Mouse (Mus musculus): ENCODE data around the gene Mb. TPM values are rescaled to one million over a fixed set of nuclear protein-coding genes. Genes with fewer than 3 reads are reported as not detected.

Gene Mb
- polyA plus RNA-seq, 1 experiment from 2014 or later = 2.5 TPM

GRCm38 (mm10) chr15:76973272-76973854 lies 77.1 kb downstream of the Mb start:
- Histone ChIP-seq H3K27ac (ENCODE audit: low read length) (no peak overlapping the region), H3K4me1 (ENCODE audit: control insufficient read depth, insufficient read depth, low read length) (peaks cover 4% of the 10 kb centered on the region; the same call in 1 of the 2 replicates), H3K4me2 (ENCODE audit: low read depth, low read length) (peak overlapping the region; percentile 74), H3K36me3 (ENCODE audit: control insufficient read depth, insufficient read depth, low read length) (no peaks in the 10 kb centered on the region), H3K9me3 (replicated peaks; ENCODE audit: control insufficient read depth, low read length) (no peaks in the 10 kb centered on the region), H3K27me3 (ENCODE audit: control insufficient read depth, insufficient read depth, low read length) (no peaks in the 10 kb centered on the region), H3K4me3 (replicated peaks; ENCODE audit: low read length) (peak overlapping the region; percentile 66; the same call in 1 of the 2 replicates), H3K9ac (ENCODE audit: low read length) (peak overlapping the region; percentile 88; the same call in 1 of the 2 replicates)
- no peak; the same call in 1 of the 2 replicates for ATAC-seq (ENCODE audit: insufficient read depth, low FRiP score)
- 32% methylated on average over 8 of the region's 8 CpGs for WGBS

- no peak overlapping the region for H3K4me2 ChIP-seq (ENCODE audit: low read depth, low read length)
- no peak for ATAC-seq (ENCODE audit: insufficient read depth, low FRiP score)
- H3K27ac ChIP-seq (ENCODE audit: low read length) = no peak overlapping the region
- H3K4me3 ChIP-seq (replicated peaks; ENCODE audit: low read length) = no peak overlapping the region
- H3K4me1 ChIP-seq (ENCODE audit: control insufficient read depth, insufficient read depth, low read length) = peaks cover 4% of the 10 kb centered on the region; the same call in 1 of the 2 replicates
- no peak overlapping the region for H3K9ac ChIP-seq (ENCODE audit: low read length)
- no peaks in the 10 kb centered on the region for H3K36me3 ChIP-seq (ENCODE audit: control insufficient read depth, insufficient read depth, low read length)
- no peaks in the 10 kb centered on the region for H3K9me3 ChIP-seq (replicated peaks; ENCODE audit: control insufficient read depth, low read length)
- WGBS = 89% methylated on average over 4 of the region's 4 CpGs
- no peaks in the 10 kb centered on the region for H3K27me3 ChIP-seq (ENCODE audit: control insufficient read depth, insufficient read depth, low read length)
Observed at GRCm38 (mm10) chr15:76972661-76973060, 77.8 kb downstream of the Mb start.

Other genes starting within 250 kb of the Mb start
- gene Zfp251, start 179.2 kb downstream of the Mb start, polyA plus RNA-seq (2015; fragmentation: Nextera tagmentation; extraction: Ambion mirVana) = 15.3 and 17.6 TPM in 2 replicates
- 9.4 and 10.4 TPM in 2 replicates for gene Zfp7, start 171.4 kb downstream of the Mb start, polyA plus RNA-seq (2015; fragmentation: Nextera tagmentation; extraction: Ambion mirVana)
- 0.27 and 0.31 TPM in 2 replicates for gene Gm49527, start 171.3 kb downstream of the Mb start, polyA plus RNA-seq (2015; fragmentation: Nextera tagmentation; extraction: Ambion mirVana)
- 7.2 and 7.5 TPM in 2 replicates for gene Zfp647, start 125.2 kb downstream of the Mb start, polyA plus RNA-seq (2015; fragmentation: Nextera tagmentation; extraction: Ambion mirVana)
- 59.9 and 63.6 TPM in 2 replicates for gene 1110038F14Rik, start 102.2 kb downstream of the Mb start, polyA plus RNA-seq (2015; fragmentation: Nextera tagmentation; extraction: Ambion mirVana)
- gene Apol6, start 5.9 kb downstream of the Mb start, polyA plus RNA-seq (2015; fragmentation: Nextera tagmentation; extraction: Ambion mirVana) = 0.06 and 0.16 TPM in 2 replicates

All from stomach, embryonic 16.5 days (tissue).